Mouse (Mus musculus): ENCODE results near the gene Hipk1.
"Not testable (repeated sequence)": the region's sequence is repeated elsewhere in the genome, so short reads cannot be mapped to it uniquely, and the experiment has no call there.

Gene Hipk1

GRCm38 (mm10) chr3:103792111-103792406, 696 bp upstream of the Hipk1 start:
- not testable (repeated sequence) for DNase-seq

GRCm38 (mm10) chr3:103790346-103791145, 817 bp downstream of the Hipk1 start:
- peak; percentile 54 to 67 for DNase-seq

GRCm38 (mm10) chr3:103789891-103790345, 1.4 kb downstream of the Hipk1 start:
- DNase-seq, result peak; percentile 42 to 56

- no peak for DNase-seq
Measured at GRCm38 (mm10) chr3:103789096-103789495, 2.3 kb downstream of the Hipk1 start.

DNA sequence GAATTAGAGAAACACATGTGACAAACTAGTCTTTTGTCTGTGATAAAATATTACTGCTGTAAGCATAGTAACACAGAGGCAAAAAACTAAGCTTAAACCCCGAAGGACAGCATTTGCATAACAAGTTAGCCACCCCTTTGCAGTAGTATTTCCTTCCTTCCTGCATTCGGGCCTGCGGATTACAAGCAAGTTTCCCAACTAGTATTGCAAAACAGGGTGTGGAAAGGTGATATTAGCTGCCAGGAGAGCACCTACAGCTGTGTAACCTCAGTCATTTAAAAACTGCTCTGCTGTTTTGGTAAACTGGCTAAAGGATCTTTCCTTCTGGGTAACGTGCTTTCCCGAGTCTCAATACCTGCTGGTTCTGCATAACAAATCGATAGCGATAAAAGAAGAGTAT, 4.1 kb downstream of the Hipk1 start:
- DNase-seq, result no peak

DNA sequence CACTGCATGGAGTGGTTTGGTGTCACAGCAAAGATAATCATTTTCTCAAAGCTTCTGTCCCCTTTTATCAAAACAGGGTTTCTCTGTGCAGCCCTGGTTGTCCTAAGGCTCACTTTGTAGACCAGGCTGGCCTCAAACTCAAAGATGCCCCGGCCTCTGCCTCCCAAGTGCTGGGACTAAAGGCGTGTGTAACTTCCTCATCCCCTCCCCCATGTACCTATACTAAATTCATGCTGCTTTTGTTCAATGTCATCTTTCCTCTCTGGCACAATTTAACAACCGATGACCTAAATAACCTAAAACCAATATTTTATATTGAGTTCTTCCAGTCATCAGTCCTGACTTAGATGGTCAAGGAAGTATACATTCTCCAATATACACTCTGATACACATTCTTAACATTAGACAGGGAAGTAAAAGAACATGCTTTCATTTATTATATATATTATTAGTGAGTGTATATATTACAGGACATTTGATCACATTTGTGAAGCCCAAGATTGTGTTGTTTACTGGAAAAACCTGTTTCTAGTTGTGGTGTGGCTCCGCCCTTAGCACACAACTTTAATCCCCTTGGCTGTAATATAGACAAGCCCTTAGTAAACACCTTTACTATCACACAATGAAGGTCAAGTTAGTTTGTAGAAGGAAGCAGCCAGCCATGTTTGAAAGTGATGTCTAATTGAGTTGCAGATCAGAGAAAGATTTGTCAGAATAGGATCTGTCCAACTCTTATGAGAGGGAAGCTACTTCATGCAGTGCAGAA, 8.3 kb downstream of the Hipk1 start:
- no peak for DNase-seq

DNA sequence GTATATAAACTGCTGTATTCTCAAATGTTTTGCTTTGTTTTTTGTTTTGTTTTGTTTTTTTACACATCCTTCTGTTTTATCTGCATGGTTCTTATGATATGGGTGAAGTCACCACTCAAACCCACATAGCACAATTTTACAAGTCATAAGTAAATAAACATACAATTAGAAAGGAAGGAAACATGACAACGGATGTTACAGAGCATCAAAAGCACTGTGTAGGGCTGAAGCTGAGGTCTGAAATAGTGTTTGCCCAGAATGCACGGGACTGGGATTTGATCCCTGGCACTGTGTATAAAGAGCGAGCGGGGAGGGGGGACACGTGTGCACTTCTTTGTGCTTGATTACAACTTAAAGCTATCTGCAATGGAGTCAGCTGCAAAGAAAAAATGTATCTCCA, 10.6 kb downstream of the Hipk1 start:
- no peak for DNase-seq

DNA sequence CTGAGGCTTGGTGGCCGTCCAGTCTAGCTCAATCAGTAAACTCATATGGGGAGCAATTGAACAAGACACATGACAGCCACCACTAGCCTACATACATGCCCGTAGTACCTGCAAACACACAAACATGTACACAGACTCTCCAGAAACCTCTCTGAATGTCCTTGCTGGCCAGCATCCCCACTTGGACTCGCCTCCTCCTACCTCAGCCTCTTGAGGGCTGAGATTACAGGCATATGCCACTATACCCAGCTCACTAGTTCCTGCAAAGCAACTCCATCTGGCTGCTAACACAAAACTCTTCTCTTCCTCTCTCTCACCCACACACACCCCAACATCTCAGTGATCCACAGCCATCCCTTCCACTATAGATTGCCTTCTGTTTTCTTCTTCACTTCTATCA, 11.1 kb downstream of the Hipk1 start:
- no peak for DNase-seq

DNA sequence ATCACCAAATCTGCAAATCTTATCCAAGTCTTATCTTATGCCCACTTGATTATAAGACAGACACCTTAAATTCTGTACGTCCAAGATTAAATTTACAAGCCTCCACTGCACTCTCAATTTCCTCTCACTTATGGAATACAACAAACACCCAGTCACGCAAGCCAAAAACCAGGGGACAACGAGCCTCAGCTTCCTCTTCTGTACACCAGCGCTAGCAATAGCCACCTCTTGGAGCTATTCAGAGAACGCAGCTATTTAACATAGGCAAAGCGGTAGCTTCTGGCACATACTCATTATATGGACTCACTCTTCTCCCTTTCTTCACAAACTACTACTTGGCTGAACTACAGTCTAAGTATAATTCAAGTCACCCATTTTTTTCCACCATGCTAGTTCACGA, 12.2 kb downstream of the Hipk1 start:
- no peak for DNase-seq

- no peak for DNase-seq
Measured at GRCm38 (mm10) chr3:103778660-103779059, 12.7 kb downstream of the Hipk1 start.

DNA sequence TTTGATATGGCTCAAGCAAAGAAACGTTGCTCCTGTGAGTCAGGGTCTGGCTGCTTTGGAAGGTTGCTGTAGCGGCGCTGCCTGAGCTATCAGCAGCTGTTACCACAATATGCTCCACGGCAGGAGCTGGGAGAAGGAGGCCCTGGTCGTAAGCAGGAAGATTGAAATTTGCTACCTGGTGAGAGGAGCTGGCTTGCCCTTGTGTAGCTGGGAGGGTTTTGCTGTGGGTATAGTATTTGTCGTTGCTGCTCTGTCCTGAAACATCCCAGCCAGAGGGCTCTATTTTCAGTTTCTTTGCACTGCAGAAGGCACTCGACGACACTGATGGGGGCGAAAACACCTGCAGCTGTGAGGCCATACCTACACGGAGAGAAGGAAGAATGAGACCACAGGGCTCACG, 13.4 kb downstream of the Hipk1 start:
- DNase-seq, result no peak

- DNase-seq, result no peak
Measured at GRCm38 (mm10) chr3:103774009-103774408, 17.4 kb downstream of the Hipk1 start.

DNA sequence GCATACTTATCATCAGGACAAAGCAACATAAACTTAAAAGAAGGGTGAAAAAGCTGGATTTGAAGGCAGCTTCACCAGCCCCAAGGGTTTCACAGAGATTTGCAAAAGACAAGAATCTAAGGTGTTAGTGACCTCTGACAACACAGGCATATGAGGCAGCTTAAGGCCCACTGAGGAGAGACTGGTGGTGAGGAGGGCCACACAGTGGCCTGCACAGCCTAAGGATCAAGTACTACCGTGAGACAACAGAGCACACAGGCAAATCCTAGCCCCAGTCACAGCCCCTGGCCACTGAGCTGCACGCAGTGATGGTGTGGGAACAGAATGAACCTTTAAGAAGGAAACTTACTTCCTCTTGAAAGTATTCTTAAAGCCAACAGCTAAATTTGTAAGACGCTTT, 17.9 kb downstream of the Hipk1 start:
- no peak for DNase-seq

DNA sequence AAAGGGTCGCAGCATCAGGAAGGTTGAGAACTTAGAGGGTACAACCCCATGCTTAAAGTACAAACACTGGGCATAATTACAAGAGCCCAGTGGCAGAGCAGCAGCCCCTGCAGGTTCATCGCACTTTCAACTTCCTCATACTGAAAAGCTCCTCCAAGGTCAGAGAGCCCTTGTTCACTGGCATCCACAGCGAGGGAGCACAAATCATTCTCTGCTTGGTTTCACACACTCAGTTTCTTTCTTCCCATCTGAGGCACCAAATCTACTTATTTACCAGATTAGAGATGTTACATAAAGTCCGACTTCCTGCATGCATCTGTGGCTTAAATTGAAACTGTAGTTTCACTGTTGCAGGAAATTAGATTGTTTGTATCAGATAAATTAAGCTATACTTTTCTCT, 18.5 kb downstream of the Hipk1 start:
- peak in 1 of 2 experiments; percentile 13 for DNase-seq

DNA sequence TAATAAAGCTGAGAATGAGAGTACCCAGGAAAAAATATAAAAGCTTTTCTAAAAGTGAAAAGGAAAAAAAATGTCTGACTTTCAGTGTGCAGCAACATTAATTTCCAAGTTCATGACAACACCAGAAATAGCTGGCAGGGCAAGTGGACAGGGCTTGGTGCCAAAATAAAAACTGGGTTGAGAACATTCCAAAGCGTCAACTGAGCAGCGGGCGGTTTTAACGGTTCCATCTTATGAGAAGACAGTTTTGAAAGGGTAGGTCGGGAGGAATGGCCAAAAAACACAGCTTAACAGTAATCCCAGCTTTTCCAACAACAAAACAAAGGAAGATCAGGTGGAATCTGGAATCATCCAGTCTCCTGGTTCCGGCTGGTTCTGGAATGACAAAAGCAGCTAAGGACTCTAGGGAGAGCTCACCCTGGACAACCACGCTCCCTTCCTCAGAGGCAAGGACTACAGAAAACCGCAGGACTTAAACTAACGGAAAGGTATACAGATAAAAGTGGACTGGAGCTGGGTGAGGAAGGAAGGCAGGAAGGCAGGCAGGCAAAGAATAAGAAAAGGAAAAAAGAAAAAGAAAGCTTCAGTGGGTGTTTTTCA, 19.7 kb downstream of the Hipk1 start:
- DNase-seq, result peak; percentile 63 to 69

DNA sequence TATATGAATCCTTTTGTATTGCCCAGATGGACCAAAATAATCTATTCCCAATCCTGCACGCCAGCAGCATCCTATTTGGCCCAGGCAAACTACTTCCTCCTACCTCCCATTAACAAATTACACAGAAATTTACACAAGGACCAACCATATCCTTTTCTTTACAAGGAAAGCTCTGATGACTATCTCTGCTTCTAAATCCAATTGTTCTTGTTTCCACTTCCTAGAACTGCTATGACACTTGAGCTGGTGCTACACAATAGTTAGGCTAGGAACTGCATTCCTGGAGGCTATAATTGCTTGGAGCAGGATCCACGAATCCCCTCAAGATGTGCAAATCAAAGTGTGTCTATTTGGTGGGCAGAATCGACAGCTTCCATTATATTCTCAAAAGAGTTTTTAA, 24.6 kb downstream of the Hipk1 start:
- DNase-seq, result no peak

GRCm38 (mm10) chr3:103759261-103759970, 31.9 kb downstream of the Hipk1 start:
- DNase-seq, result no peak

DNA sequence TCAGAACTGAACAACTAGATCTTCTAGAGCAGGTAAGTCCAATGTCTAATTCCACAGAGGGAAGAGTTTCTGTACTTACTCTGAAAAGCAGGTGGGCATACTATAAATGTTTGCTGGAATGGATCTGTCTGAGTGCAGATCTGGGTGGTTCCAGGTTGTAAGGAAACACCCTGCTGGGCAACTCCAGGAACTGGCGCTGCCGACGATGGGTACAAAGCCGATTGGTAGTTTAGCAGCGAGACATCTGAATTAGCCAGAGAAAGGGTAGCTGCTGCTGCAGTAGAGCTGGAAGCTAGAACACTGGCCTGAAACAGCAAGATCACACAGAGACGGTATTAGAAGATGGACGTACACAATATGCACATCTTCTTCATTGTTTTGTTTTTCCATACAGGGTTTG, 32.9 kb downstream of the Hipk1 start:
- no peak for DNase-seq

DNA sequence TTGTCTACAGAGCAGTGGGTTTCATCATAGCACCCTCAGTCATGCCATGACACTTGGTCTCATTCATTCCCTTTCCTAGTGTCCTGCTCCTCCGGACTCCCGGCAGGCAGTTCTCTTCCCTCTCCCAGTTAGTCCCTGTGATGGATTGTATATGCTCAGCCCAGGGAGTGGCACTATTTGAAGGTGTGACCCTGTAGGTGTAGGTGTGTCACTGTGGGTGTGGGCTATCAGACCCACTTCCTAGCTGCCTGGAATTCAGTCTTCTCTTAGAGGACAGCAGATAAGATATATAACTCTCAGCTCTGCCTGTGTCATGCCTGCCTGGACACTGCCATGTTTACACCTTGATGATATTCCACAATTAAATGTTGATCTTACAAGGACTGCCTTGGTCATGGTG, 34.4 kb downstream of the Hipk1 start:
- no peak for DNase-seq

- DNase-seq, result no peak
Measured at GRCm38 (mm10) chr3:103755351-103755750, 36.0 kb downstream of the Hipk1 start.

DNA sequence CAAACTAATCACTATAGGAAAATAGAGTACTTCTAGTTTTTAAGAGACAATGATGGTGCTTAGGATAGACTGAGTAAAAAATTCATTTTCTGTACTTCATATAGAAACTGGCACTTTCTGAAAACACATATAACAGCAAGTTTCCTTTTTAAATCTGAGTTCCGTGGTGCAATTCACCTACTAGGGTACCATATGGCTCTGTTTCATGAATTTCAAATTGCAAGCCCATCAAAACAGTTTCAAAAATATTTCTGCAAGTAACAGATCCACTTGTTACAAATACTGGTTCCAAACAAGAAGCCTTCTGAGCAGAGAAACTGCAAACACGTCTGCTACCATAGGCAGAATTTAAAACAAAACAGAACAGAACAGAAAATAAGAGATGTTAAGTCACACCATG, 39.8 kb downstream of the Hipk1 start:
- DNase-seq, result no peak

DNA sequence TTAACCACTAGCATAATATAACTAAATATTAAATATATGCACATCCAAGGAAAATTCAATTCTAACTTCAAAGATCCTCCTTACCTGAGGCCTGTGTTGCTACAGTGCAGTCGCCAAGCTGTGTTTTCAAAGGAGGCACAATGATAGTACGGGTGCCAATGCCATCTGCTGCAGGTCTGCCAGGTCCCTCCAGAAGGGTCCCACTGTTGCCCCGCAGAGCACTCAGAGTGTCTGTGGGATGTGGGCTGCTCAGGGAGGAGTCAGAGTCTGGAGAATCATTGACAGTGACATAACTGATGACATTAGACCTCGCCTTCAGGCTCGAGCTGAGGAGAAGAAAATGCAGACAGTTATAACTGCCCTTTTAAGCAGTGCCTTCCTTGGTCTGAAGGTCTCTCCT, 44.7 kb downstream of the Hipk1 start:
- no peak for DNase-seq
